Mouse (Mus musculus): ENCODE data around the gene Angel1. TPM values are rescaled to one million over a fixed set of nuclear protein-coding genes. Genes with fewer than 3 reads are reported as not detected.

Gene Angel1
- total and polyA plus RNA-seq, 3 experiments = 1.3 to 5.3 TPM; not detected in 1

GRCm38 (mm10) chr12:86672105-86672504 lies 54.2 kb downstream of the Angel1 start:
- TF ChIP-seq RCOR1 (IDR thresholded peaks at IDR 0.05; ENCODE audit: low read depth, low read length) = no peak
- TF ChIP-seq MAX (IDR thresholded peaks at IDR 0.05; ENCODE audit: low read length) = no peak
- TF ChIP-seq MAZ (IDR thresholded peaks at IDR 0.05; ENCODE audit: low read depth, low read length) = no peak
- no peak for TF ChIP-seq SIN3A (IDR thresholded peaks at IDR 0.05; ENCODE audit: low read length)
- TF ChIP-seq TAL1 (IDR thresholded peaks at IDR 0.05; ENCODE audit: low read length) = no peak
- no peak for TF ChIP-seq POLR2AphosphoS2 (IDR thresholded peaks at IDR 0.05; ENCODE audit: low read length)
- no peak for TF ChIP-seq CTCF (IDR thresholded peaks at IDR 0.05 in 2 of 3, conservative IDR thresholded peaks at IDR 0.05 in 1 of 3; ENCODE audit: control insufficient read depth in 1 of 3, insufficient read depth in 1 of 3, low read depth in 2 of 3, low read length in 3 of 3, poor library complexity in 1 of 3, severe bottlenecking in 1 of 3)
- TF ChIP-seq ZMIZ1 (IDR thresholded peaks at IDR 0.05; ENCODE audit: low read depth, low read length) = no peak
- TF ChIP-seq USF1 (IDR thresholded peaks at IDR 0.05; ENCODE audit: low read depth, low read length) = no peak
- no peak for TF ChIP-seq GATA1 (IDR thresholded peaks at IDR 0.05; ENCODE audit: low read depth, low read length)
- TF ChIP-seq POLR2AphosphoS5 (IDR thresholded peaks at IDR 0.05; ENCODE audit: borderline replicate concordance, low read depth, low read length) = no peak
- TF ChIP-seq MAFK (IDR thresholded peaks at IDR 0.05; ENCODE audit: borderline replicate concordance, low read depth, low read length) = no peak
- no peak for TF ChIP-seq ZC3H11A (IDR thresholded peaks at IDR 0.05; ENCODE audit: low read depth, low read length)
- no peak for TF ChIP-seq SMC3 (IDR thresholded peaks at IDR 0.05; ENCODE audit: low read depth, low read length)
- TF ChIP-seq UBTF (IDR thresholded peaks at IDR 0.05; ENCODE audit: borderline replicate concordance, insufficient read depth, low read depth, low read length) = no peak
- TF ChIP-seq CHD2 (IDR thresholded peaks at IDR 0.05; ENCODE audit: low read length) = no peak
- TF ChIP-seq ZNF384 (IDR thresholded peaks at IDR 0.05; ENCODE audit: low read depth, low read length) = no peak
- Histone ChIP-seq H3K79me2 (ENCODE audit: control insufficient read depth, insufficient read depth, low read length, poor library complexity) (no peaks in the 10 kb centered on the region), H3K27ac (ENCODE audit: control insufficient read depth, low read depth, low read length) (no peak overlapping the region), H3K4me1 (ENCODE audit: control insufficient read depth in 1 of 2, insufficient read depth in 2 of 2, low read length in 2 of 2) (no peaks in the 10 kb centered on the region), H3K36me3 (ENCODE audit: control insufficient read depth in 1 of 2, insufficient read depth in 2 of 2, low read length in 2 of 2) (no peaks in the 10 kb centered on the region), H3K9me3 (replicated peaks; ENCODE audit: insufficient read depth, low read length) (no peaks in the 10 kb centered on the region), H3K4me3 (ENCODE audit: control insufficient read depth in 1 of 2, insufficient read depth in 1 of 2, low read depth in 2 of 2, low read length in 2 of 2) (no peak overlapping the region), H3K9ac (ENCODE audit: control insufficient read depth, low read depth, low read length, poor library complexity, severe bottlenecking) (no peak overlapping the region), H3K27me3 (ENCODE audit: control insufficient read depth in 1 of 2, insufficient read depth in 2 of 2, low read length in 2 of 2) (no peaks in the 10 kb centered on the region; a peak in 1 of 4 replicates)
- DNase-seq (ENCODE audit: low read depth, low spot score) = no peak

- no peak for TF ChIP-seq ETS1 (IDR thresholded peaks at IDR 0.05; ENCODE audit: low read depth, low read length)
- no peak for TF ChIP-seq MAFK (IDR thresholded peaks at IDR 0.05; ENCODE audit: borderline replicate concordance, low read depth, low read length)
- TF ChIP-seq USF2 (IDR thresholded peaks at IDR 0.05; ENCODE audit: borderline replicate concordance in 1 of 2, insufficient read depth in 1 of 2, low read depth in 1 of 2, low read length in 2 of 2) = no peak
- TF ChIP-seq MYB (IDR thresholded peaks at IDR 0.05; ENCODE audit: low read depth, low read length) = no peak
- Histone ChIP-seq H3K4me3 (ENCODE audit: control insufficient read depth in 1 of 2, insufficient read depth in 1 of 2, low read depth in 2 of 2, low read length in 2 of 2) (no peak overlapping the region), H3K36me3 (ENCODE audit: control insufficient read depth in 1 of 2, insufficient read depth in 2 of 2, low read length in 2 of 2) (no peaks in the 10 kb centered on the region), H3K27ac (ENCODE audit: control insufficient read depth, low read depth, low read length) (no peak overlapping the region), H3K9me3 (replicated peaks; ENCODE audit: insufficient read depth, low read length) (no peaks in the 10 kb centered on the region), H3K79me2 (ENCODE audit: control insufficient read depth, insufficient read depth, low read length, poor library complexity) (no peaks in the 10 kb centered on the region), H3K4me1 (ENCODE audit: control insufficient read depth in 1 of 2, insufficient read depth in 2 of 2, low read length in 2 of 2) (no peaks in the 10 kb centered on the region), H3K27me3 (ENCODE audit: control insufficient read depth in 1 of 2, insufficient read depth in 2 of 2, low read length in 2 of 2) (no peaks in the 10 kb centered on the region), H3K9ac (ENCODE audit: control insufficient read depth, low read depth, low read length, poor library complexity, severe bottlenecking) (no peak overlapping the region)
- DNase-seq (ENCODE audit: low read depth, low spot score) = no peak
Observed at GRCm38 (mm10) chr12:86668404-86668803, 57.9 kb downstream of the Angel1 start.

All from MEL (cell line).